Mouse (Mus musculus): ENCODE measurements around the gene Gcm1.

Gene Gcm1

DNA sequence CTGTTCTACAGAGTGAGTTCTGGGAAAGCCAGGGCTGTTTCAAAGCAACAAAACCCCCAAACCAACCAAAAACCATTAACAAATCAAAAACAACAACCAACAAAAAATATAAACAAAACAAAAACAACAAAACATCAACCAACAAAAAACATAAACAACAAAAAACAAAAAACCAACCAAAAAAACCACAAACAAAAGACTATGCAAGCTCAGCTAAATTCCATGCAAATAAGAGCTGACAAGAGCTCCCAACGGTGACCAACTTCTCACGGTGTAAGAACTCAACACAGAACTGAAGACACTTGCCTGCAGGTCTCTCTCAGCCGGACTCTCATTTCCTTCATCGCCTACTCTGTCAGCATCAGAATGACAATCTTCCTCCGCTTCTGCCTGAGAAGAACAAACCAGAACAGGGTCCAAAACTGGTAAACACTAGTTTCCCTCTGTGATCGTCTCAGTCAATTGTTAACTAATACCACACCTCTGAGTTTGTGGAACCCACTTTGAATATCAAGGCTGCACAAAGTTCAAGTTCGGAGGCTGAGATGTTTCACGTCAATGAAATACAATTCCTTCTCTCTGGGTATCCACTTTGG, 52.3 kb downstream of the Gcm1 start:
- no peak for DNase-seq

DNA sequence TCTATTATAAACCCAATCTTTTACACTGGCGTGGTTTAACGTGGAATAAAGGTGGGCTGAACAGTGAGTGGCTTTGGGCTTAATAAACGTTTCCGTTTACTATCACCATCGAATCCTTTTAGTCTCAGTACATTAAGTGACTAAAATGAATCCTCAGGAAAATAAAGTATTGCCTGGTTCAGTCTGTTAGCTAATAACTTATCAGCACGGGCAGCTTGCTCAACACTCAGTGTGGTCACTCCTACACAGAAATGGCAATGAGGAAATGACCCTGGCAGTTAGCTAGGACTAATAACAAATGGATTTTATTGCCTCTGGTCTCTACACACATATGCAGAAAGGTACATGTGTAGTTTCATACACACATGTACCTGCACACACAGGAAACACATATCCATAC, 53.2 kb downstream of the Gcm1 start:
- DNase-seq, result no peak

DNA sequence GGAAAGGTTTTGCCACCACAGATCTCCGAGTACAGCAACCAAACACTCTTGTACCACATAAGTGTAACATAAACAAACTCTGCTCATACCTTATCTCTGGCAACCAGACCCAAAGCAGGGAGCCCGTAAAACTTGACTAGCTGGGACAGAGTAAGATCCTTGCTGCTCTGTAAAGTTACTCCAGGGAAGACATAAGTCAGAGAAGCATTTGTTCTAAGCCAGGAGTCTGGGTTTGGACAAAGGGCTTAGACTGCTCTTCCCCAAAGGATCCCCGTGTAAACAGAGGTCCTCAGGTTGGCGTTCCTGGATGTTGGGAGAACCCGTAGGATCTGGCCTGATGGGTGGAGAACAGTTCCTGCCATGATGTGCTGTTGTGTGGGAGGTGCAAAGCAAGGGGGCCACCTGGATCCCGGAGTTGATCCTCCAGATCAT, 53.8 kb downstream of the Gcm1 start:
- DNase-seq, result no peak

DNA sequence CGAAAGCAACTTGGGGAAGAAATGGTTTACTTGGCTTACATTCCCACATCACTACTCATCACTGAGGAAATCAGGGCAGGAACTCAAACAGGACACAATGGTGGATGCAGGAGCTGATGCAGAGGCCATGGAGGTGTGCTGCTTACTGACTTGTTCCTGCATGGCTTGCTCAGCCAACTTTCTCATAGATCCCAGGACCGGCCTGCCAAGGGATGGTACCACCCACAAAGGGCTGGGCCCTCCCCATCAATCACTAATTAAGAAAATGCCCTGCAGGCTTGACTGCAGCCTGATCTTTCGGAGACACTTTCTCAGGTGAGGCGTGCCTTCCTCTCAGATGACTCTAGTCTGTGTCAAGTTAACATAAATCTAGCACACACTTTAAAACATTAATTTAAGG, 55.1 kb downstream of the Gcm1 start:
- DNase-seq, result no peak

- no peak for DNase-seq
These were observed 55.8 kb downstream of the Gcm1 start for GRCm38 (mm10) chr9:78107582-78107911.

GRCm38 (mm10) chr9:78107912-78108795, 56.4 kb downstream of the Gcm1 start:
- peak; percentile 80 to 87 for DNase-seq

GRCm38 (mm10) chr9:78108796-78109239, 57.1 kb downstream of the Gcm1 start, which contains the start of the genes Fbxo9 and Ick:
TSS of gene Fbxo9 (minus strand) at chr9:78109065.
TSS of gene Ick (plus strand) at chr9:78109192.
- DNase-seq, result peak; percentile 78 to 88

DNA sequence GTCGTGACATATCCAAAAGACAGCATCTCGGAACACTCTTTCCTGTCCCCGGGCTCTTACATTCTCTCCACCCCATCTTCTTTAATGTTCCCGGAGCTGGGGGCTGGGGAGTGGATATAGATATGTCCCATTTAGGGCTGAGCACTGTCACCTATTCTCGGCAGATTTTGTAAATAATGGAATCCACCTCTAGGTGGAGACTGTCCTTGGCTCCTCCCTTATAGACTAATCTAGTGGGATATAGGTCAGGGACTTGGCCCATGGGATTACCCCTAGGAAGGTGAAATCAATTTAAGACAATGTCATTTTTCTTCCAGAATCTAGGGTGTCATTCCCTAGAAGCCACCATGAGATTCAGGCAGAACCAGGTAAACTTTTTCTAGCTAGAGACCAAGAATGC, 57.9 kb downstream of the Gcm1 start:
- no peak for DNase-seq

- DNase-seq, result no peak
These were observed 59.7 kb downstream of the Gcm1 start for GRCm38 (mm10) chr9:78111456-78111855.

DNA sequence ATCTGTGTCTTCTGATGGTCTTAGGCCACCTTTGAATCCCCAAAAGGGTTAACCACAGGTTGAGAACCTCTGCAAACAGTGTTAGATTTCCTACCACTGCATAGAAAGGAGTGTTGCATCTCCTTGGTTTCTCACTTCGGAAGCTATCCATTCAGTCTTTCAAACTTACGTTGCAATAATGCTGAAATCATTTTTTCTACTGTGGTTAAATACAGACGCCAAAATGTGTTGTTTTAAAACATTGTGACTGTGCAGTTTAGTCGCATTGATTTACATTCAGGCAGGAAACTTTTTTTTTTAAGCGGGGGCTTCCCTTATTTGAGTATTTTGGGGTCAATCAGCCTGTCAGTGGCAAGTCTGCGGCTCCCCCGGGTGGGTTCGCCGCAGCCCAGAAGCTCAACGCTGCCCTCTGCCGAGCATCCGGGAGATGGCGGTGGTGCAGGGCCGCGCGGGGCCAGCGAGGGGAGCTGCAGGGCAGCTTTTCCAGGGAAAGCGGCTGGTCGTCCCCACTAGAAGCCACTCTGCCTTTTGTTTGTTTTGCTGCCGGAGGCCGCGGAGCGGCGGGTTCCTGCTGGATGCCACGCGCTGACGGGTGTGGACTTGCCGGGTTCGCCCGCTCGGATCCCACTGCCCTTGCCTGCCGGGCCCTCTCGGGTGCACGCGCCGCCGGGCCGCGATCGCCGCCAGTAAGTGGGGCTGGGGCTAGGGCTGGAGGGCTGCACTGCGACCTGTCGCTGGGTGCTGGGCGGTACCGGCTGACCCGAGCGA, 61.2 kb downstream of the Gcm1 start:
- peak; percentile 92 to 95 for DNase-seq

GRCm38 (mm10) chr9:78113538-78113885, 61.8 kb downstream of the Gcm1 start:
- DNase-seq, result no peak

Data from thymus, postnatal 36 days (tissue).